Mouse (Mus musculus) fibroblast of lung, adult 2 months (primary cell): ENCODE measurements around the gene Pakap.

Experiments
- DNase-seq: peaks from one replicate; pipeline ENCODE4 v3.0.0-alpha.2; 2011; ENCODE audit warnings: low read depth

Pakap gene

GRCm38 (mm10) chr4:57625756-57626155, 57.8 kb downstream of the Pakap start:
- no peak for DNase-seq

- DNase-seq: no peak
Observed at GRCm38 (mm10) chr4:57626921-57627320, 58.9 kb downstream of the Pakap start.

GRCm38 (mm10) chr4:57632386-57632785, 64.4 kb downstream of the Pakap start:
- no peak for DNase-seq

GRCm38 (mm10) chr4:57633052-57633451, 65.1 kb downstream of the Pakap start:
- DNase-seq: no peak

- no peak for DNase-seq
Observed at GRCm38 (mm10) chr4:57634956-57635355, 67.0 kb downstream of the Pakap start.

- peak; percentile 81 for DNase-seq
Observed at GRCm38 (mm10) chr4:57636782-57637482, 69.0 kb downstream of the Pakap start.

- no peak for DNase-seq
Observed at GRCm38 (mm10) chr4:57637636-57638386, 69.8 kb downstream of the Pakap start.

GRCm38 (mm10) chr4:57638941-57639340, 71.0 kb downstream of the Pakap start:
- no peak for DNase-seq

GRCm38 (mm10) chr4:57640222-57640621, 72.2 kb downstream of the Pakap start:
- DNase-seq: no peak

- no peak for DNase-seq
Observed at GRCm38 (mm10) chr4:57640971-57641370, 73.0 kb downstream of the Pakap start.

- no peak for DNase-seq
Observed at GRCm38 (mm10) chr4:57650994-57651393, 83.0 kb downstream of the Pakap start.

GRCm38 (mm10) chr4:57651547-57651946, 83.6 kb downstream of the Pakap start:
- no peak for DNase-seq

- DNase-seq: peak; percentile 31
Observed at GRCm38 (mm10) chr4:57652185-57652904, 84.4 kb downstream of the Pakap start.

- DNase-seq: no peak
Observed at GRCm38 (mm10) chr4:57655966-57656365, 88.0 kb downstream of the Pakap start.

- DNase-seq: no peak
Observed at GRCm38 (mm10) chr4:57656388-57656787, 88.4 kb downstream of the Pakap start.

GRCm38 (mm10) chr4:57656861-57657260, 88.9 kb downstream of the Pakap start:
- no peak for DNase-seq

GRCm38 (mm10) chr4:57660470-57660869, 92.5 kb downstream of the Pakap start:
- no peak for DNase-seq

GRCm38 (mm10) chr4:57666101-57666500, 98.1 kb downstream of the Pakap start:
- no peak for DNase-seq

GRCm38 (mm10) chr4:57670813-57671469, 103.0 kb downstream of the Pakap start:
- no peak for DNase-seq

GRCm38 (mm10) chr4:57672541-57672940, 104.6 kb downstream of the Pakap start:
- no peak for DNase-seq

- DNase-seq: peak; percentile 88
Observed at GRCm38 (mm10) chr4:57672996-57673906, 105.3 kb downstream of the Pakap start.
